Mouse (Mus musculus) kidney, postnatal 10 days (tissue): Measurements from ENCODE around the gene Ust.

ENCODE experiments used
- DNase-seq: peaks from one replicate; pipeline ENCODE4 v3.0.0; 2021; ENCODE audit warnings: mixed read lengths

The Ust gene

GRCm38 (mm10) chr10:8213906-8214421 lies 304.7 kb downstream of the Ust start:
- DNase-seq: peak; percentile 73

GRCm38 (mm10) chr10:8213266-8213905 lies 305.2 kb downstream of the Ust start:
- DNase-seq: no peak

- DNase-seq: no peak
These were observed 305.9 kb downstream of the Ust start for GRCm38 (mm10) chr10:8212611-8213226.

GRCm38 (mm10) chr10:8211694-8212093 lies 306.9 kb downstream of the Ust start:
- DNase-seq: no peak

- no peak for DNase-seq
These were observed 308.3 kb downstream of the Ust start for GRCm38 (mm10) chr10:8210366-8210765.

- no peak for DNase-seq
These were observed 311.3 kb downstream of the Ust start for GRCm38 (mm10) chr10:8207358-8207757.

- DNase-seq: no peak
These were observed 314.9 kb downstream of the Ust start for GRCm38 (mm10) chr10:8203681-8204080.

- no peak for DNase-seq
These were observed 318.8 kb downstream of the Ust start for GRCm38 (mm10) chr10:8199816-8200215.

- no peak for DNase-seq
These were observed 319.4 kb downstream of the Ust start for GRCm38 (mm10) chr10:8199026-8199756.

GRCm38 (mm10) chr10:8197661-8198060 lies 321.0 kb downstream of the Ust start:
- DNase-seq: no peak

GRCm38 (mm10) chr10:8196300-8196699 lies 322.3 kb downstream of the Ust start:
- peak; percentile 78 for DNase-seq

GRCm38 (mm10) chr10:8195730-8196129 lies 322.9 kb downstream of the Ust start:
- no peak for DNase-seq

GRCm38 (mm10) chr10:8189331-8189981 lies 329.2 kb downstream of the Ust start:
- DNase-seq: no peak

GRCm38 (mm10) chr10:8185586-8185985 lies 333.0 kb downstream of the Ust start:
- DNase-seq: no peak

- DNase-seq: no peak
These were observed 333.9 kb downstream of the Ust start for GRCm38 (mm10) chr10:8184711-8185110.

GRCm38 (mm10) chr10:8183171-8183570 lies 335.5 kb downstream of the Ust start:
- no peak for DNase-seq

GRCm38 (mm10) chr10:8181596-8182185 lies 336.9 kb downstream of the Ust start:
- no peak for DNase-seq

- DNase-seq: no peak
These were observed 341.0 kb downstream of the Ust start for GRCm38 (mm10) chr10:8177618-8178017.

GRCm38 (mm10) chr10:8176351-8177053 lies 342.1 kb downstream of the Ust start:
- DNase-seq: peak; percentile 21

- DNase-seq: no peak
These were observed 342.6 kb downstream of the Ust start for GRCm38 (mm10) chr10:8176008-8176350.

- no peak for DNase-seq
These were observed 343.9 kb downstream of the Ust start for GRCm38 (mm10) chr10:8174697-8175096.

- no peak for DNase-seq
These were observed 344.4 kb downstream of the Ust start for GRCm38 (mm10) chr10:8174230-8174629.
